Mouse (Mus musculus) urinary bladder, postnatal 10 days (tissue): ENCODE data around the gene Cerk.

Experiments used
- DNase-seq: peaks from one replicate; pipeline ENCODE4 v3.0.0; 2022; ENCODE audit warnings: low spot score

Gene Cerk

DNA sequence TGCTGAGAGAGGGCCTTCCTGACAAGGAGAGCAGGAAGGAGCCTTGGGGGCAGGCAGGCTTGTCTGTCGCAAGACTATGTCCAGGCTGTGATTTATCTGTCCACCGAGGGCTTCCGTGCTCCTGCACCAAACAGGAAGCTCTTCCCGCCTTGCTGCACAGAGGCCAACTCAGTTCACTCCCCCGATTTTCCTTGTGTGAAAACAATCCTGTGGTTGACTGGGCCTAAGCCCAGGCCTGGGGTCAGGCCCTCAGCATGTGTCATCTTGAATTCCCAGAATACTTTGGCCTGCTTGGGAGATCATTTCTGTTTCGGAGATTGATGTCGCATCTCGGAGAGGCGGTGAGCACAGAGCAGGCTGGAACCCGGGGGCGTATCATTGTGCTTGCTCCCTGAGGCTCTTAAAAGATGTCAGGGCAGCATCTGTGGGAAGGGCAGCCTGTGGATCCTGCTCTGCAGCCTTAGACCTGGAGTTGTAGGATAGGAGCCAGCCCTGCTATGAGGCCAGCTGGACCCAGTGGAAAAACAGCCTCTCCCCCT is 95.9 kb downstream of the Cerk start:
- DNase-seq = no peak
